Mouse (Mus musculus) gastrocnemius, postnatal 36 days (tissue): ENCODE measurements at regions not wholly inside any gene's neighbourhood (a gene's known extent, or its start where the extent isn't known, plus 50 kb on each side); places are given as distances from the start of the nearest gene placed in this dataset.

Experiments used
- DNase-seq, 2 experiments: peaks; one replicate each; pipeline ENCODE4 v3.0.0; 2022
- intact Hi-C: fragments of 180-260 bp; cut with DNase I; formaldehyde crosslinking; loops from one replicate; pipeline ENCODE4 v1.15.1; 2025

DNA sequence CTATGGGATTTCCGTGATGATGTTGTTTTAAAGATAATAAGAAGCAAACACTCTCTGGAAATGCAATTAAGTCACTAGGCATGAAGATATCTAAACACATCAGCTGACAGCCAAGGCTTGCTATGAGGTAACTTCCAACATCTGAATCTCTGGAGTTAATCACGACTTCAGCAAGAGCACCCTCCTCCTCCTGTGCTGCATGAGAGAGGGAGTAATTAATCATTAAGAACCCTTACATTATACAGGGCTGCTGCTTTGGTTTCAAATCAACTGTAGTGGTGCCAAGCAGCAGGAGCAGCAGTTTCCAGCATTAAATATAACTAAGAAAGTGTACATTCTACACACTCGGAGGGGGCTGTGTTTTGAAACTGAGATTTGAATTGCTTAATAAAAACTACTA is 1009.9 kb upstream of the Cited2 start:
- intact Hi-C loops, result no loop called here

DNA sequence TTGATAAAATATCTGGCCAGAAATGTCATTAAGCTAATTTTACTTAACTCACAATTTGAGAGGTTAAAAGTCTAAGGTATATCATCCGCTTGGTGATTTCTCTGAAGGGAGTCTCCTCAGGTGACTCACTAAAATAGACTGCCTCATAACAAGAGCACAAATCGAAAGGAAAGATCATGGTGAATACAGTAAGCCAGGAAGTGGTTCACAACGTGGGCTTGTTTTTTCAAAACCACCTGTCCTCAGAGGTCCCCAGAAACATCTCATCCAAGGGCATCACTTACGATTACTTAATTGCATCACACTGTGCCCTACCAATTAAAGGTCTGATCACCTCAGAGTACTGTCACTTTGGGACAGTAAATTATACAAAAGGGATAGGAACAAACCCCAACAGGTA is 1009.0 kb upstream of the Cited2 start:
- no peak for DNase-seq
- intact Hi-C loops, result no loop called here

More for the DNA sequence above, 1009.9 kb upstream of the Cited2 start:
- DNase-seq, result no peak

GRCm38 (mm10) chr10:16714526-16714925 is 1008.5 kb upstream of the Cited2 start:
- intact Hi-C loops, result no loop called here

GRCm38 (mm10) chr10:16742246-16742645 is 980.8 kb upstream of the Cited2 start:
- intact Hi-C loops, result no loop called here
- no peak for DNase-seq

More at GRCm38 (mm10) chr10:16714526-16714925, 1008.5 kb upstream of the Cited2 start:
- no peak for DNase-seq

DNA sequence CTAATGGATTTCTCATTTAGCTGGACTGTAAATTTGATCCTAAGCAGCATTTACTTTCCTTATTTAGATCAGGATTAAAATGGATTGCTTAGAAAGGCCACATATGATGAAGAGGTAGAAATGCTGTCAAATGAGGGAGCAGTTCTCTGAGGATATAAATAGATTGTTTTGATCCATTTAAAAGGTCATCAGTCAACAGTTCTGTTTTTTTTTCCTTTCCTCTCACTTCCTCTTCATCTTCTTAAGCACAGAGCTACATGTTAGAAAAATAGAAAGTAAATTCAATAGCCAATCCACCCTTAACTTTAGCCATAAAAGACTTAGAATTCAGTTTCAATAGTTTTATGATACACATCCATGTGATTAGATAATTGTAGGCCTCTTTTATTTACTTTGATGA is 971.5 kb upstream of the Cited2 start:
- no peak for DNase-seq
- intact Hi-C loops, result no loop called here

DNA sequence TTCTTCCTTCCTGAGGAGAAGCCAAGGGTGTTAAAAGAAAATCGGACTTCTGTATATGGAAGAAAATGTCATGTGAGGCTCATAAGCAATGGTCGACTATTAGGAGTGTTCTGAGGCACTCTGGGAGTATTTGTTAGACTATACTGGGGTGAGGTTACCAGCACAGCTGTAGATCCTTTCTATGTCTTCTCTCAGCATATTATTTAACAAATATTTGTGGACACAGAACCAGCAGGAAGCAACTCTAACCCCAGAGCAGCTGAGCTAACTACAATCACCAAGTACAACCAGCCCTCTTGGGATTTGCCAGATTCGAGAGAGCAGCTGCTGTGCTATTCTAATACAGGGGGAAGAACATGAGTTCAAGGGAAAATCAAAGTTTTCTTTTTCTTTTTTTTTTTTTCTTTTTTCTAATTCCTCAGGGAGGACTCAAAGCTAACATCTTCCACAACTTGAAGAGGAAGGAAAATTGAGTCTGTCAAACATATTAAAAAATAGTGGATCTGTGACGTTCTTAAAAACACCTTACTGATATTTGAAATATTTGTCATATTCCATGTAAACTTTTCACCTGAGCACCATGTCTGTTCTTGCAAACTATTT is 933.3 kb upstream of the Cited2 start:
- intact Hi-C loops, result no loop called here
- DNase-seq, result peak in 1 of 2 experiments; percentile 15

DNA sequence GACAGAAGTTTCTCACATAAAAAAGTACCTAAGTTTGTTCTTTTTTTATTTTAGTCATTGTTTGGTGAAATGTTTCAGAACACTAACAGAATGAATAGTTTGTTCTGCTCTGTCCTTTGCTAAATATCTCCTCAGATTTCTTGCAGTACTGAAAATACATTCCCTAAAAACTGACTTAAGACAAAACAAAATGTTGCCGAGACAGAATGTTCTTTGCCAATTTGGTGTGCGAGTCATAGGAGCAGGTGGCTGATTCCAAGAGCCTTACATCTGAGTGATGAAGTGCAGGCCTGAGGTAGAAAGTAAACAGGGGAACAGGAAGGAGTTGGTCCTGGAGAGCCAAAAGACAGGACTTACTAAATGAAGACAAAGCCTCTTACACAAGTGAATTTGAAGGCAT is 919.0 kb upstream of the Cited2 start:
- DNase-seq, result no peak
- intact Hi-C loops, result no loop called here

DNA sequence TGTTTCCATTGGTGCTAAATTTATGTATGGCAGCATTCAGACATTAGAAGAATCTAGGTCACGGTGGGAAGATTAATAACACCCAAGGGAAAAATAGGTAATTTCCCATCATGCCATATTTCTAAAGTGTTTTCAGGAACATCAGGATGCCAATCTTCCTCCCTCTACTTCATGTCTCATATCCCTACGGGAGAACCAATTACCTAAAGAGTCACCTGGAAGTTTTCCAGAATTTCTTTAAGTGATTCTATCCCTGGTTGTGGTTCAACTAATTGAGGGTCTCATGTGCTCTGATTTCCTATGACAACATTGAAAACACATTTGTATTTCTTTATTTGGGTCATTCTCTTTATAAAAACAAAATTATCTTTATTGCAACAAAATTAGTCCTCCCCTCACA is 912.3 kb upstream of the Cited2 start:
- intact Hi-C loops, result no loop called here

GRCm38 (mm10) chr10:16814013-16814412 is 909.0 kb upstream of the Cited2 start:
- intact Hi-C loops, result no loop called here
- DNase-seq, result no peak

More for the DNA sequence above, 912.3 kb upstream of the Cited2 start:
- DNase-seq, result no peak

DNA sequence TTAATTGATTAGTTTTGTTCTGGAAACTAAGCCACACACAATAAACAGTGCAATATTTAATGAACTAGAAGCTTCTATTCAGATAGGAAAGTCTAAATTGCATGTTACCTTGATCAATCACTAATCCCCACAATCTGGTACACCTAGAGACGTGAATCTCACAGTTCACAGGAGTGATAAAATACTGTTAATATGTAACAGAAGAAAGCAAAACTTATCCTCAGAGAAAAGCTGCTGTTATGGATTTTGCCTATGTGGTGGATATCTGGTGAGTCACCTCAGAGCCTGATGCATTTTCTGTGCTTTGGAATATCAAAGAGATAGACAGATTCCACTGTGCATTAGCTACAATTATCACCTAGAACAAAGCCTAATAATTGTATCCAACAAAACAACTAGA is 861.5 kb upstream of the Cited2 start:
- intact Hi-C loops, result no loop called here
- DNase-seq, result no peak

DNA sequence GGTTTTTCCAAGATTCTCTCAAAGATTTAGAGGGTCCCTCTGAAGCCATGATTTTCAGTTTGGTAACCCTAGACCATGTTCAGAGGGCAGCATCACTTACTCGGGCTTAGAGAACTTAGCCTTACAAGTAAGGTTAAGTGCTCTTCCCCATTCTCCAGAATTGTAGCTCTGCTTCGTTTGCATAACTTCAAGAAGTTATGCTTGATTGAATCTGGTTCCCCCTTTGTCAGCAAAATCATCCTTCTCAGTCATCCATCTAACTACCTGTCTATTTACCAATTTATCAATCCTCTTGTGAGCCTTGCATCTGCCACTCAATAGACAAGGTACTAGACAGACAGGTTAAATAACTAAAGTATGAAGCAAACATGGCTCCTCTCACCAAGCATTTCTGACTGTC is 856.1 kb upstream of the Cited2 start:
- no peak for DNase-seq
- intact Hi-C loops, result no loop called here

- DNase-seq, result no peak
- intact Hi-C loops, result no loop called here
Observed at GRCm38 (mm10) chr10:16874131-16874530, 848.9 kb upstream of the Cited2 start.

DNA sequence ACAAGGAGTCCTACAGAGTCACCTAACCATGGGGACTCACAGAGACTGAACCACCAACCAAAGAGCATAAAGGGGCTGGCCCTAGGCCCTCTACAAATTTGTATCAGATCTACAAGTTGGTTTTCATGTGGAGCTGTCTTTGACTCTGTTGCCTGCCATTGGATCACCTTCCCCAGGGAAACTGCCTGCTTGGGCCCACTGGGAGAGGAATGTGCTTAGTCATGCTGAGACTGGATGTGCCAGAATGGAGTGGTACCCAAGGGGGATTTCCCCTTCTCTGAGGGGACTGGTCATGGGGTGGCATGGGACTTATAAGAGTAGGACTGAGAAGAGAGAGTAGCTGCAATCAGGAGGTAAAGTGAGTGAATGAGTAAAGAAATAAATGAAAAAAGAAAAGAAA is 844.8 kb upstream of the Cited2 start:
- intact Hi-C loops, result no loop called here
- no peak for DNase-seq

DNA sequence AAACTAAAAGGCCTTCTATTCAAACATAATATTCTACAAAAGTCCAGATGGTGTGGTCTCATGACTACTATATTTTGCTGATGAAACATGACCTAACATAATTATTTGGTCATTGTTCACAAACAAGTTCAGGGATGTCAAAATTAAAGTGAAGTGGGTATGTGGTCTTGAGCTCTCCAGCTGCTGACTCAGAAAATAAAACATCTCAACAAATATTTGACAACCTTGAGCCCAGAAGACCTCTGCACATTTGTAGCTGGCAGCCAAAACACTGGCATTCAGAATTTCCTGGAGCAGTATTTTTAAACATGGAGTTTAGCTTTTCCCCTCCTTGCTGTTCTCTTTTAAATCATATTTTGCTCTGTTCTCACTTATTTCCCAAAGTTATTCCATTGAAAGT is 829.7 kb upstream of the Cited2 start:
- DNase-seq, result no peak
- intact Hi-C loops, result no loop called here

- intact Hi-C loops, result no loop called here
Observed at GRCm38 (mm10) chr10:16895332-16895731, 827.7 kb upstream of the Cited2 start.

DNA sequence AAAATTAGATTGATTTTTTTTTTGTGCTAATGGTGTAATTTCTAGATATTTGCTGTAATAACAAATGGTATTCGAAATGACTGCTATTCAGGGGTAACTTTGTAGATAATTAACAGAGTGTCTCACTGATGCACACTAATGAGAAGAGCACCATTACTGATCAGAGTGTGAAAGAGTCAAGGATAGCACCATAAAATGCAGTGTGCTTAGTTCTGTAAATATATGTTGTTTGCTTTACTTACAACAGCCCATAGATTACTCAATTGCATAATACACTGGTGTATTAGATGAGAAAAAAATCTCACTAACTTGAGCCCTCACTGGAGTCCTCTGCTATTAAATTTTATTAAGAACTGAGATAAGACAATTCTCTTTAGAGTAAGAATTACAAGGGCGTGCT is 800.1 kb upstream of the Cited2 start:
- intact Hi-C loops, result no loop called here
- DNase-seq, result no peak

More at GRCm38 (mm10) chr10:16895332-16895731, 827.7 kb upstream of the Cited2 start:
- no peak for DNase-seq

DNA sequence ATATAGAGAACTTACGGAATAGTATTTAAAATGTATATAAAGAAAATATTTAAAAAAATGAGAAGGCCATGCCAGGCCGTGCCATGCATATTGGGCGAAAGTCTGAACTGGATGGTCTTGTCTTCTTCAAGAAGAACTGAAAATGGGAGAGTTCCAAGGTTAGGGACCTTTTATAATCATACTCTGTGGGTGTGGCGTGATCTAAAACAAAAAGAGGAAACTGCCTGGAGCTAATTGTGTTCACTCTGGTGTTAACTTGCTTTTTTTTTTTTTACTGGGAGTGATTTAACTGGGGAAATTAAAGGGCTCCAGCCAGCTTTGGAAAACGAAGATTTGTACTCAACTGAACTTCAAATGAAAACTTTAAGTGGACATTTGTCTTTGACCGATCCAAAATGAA is 799.2 kb upstream of the Cited2 start:
- intact Hi-C loops, result no loop called here
- DNase-seq, result no peak

- intact Hi-C loops, result no loop called here
- no peak for DNase-seq
Observed at GRCm38 (mm10) chr10:16937705-16938104, 785.3 kb upstream of the Cited2 start.

GRCm38 (mm10) chr10:16951636-16952035 is 771.4 kb upstream of the Cited2 start:
- DNase-seq, result no peak
- intact Hi-C loops, result no loop called here

- no peak for DNase-seq
- intact Hi-C loops, result no loop called here
Observed at GRCm38 (mm10) chr10:16960971-16961370, 762.0 kb upstream of the Cited2 start.

- intact Hi-C loops, result no loop called here
- no peak for DNase-seq
Observed at GRCm38 (mm10) chr10:16962463-16962862, 760.6 kb upstream of the Cited2 start.

DNA sequence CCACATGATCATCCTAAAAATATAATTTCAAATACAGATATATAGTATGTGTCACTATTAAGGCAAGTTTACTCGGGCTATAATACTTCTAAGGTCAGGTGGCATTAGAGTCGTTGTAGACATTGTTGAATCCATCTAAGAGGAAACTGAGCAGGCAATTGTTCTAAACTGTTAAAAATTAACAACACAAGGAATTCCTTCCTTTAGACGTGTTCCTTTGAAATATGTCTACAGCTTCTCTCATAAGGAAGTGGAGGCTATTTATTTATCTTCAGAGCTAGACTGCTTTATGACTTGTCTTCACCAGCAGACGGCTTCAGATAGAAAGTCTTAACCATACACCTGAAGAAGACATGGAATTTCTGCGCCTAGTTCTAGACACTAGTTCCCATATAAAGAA is 744.2 kb upstream of the Cited2 start:
- intact Hi-C loops, result no loop called here

GRCm38 (mm10) chr10:16990227-16990626 is 732.8 kb upstream of the Cited2 start:
- intact Hi-C loops, result no loop called here
- DNase-seq, result no peak

More for the DNA sequence above, 744.2 kb upstream of the Cited2 start:
- no peak for DNase-seq
